Mouse (Mus musculus) layer of hippocampus, adult 9-10 months (tissue): ENCODE measurements around the gene Nuak1.

Experiments
- DNase-seq: peaks from one replicate; pipeline ENCODE4 v3.0.0; 2022; ENCODE audit warnings: low spot score

The Nuak1 gene

DNA sequence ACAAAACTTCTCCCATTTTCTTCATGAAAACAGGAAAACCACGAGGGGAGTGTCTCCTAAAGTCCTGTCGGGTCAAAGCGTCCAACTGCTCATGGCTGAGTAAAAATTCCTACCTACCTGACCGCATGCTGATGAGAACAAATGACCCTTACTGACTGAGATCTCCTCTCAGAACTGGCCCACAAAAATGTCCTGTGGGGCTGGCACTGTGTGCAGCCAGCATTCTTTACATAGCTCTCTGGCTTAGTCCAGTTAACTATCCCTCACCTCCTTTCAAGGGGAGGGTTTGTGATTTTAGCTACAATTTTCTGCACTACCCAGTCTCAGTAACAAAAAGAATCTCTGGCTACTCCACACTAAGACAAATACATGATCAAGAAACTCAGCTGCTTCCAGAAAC is 100.9 kb downstream of the Nuak1 start:
- no peak for DNase-seq

- no peak for DNase-seq
Observed at GRCm38 (mm10) chr10:84338752-84339151, 101.6 kb downstream of the Nuak1 start.

DNA sequence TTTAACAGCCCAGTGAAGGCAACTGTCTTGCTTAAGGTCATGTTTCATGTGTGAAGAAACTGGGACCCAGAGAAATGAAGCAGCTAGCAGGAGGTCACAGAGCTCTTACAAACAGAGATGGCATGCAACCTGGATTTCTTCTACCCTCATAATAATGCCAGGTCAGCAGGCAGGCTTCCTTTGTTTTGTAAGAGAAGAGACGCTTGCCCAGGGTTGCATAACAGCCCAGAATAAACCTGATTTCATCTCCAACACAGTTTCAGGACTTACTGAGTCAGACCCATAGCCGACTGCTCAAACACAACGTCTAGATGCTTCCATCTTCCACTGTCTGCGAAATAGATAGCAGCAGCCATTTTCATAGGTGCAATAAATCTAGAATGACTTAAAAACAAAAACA is 105.0 kb downstream of the Nuak1 start:
- DNase-seq: peak; percentile 38

- no peak for DNase-seq
Observed at GRCm38 (mm10) chr10:84329822-84330221, 110.6 kb downstream of the Nuak1 start.

DNA sequence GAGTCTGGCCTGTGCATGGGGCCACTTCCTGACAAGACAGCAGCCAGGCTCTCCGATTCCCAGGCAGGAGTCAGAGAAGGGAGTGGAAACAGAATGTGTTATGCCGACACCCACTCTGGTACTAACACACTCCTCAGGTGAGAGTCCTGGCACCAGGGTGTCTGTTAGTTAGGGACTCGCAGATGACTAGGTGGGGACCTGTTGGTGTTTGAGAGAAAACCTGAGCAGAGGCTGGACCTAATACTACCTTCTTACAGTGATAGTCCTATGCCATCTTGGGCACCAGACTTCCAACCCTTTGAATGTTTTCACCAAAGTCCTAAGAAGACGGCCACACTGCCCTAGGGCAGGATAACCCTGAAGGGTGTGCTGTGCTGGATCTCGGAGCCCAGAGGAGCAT is 111.1 kb downstream of the Nuak1 start:
- no peak for DNase-seq

- DNase-seq: no peak
Observed at GRCm38 (mm10) chr10:84324018-84324417, 116.4 kb downstream of the Nuak1 start.
